Mouse (Mus musculus) kidney, postnatal 36 days (tissue): ENCODE results near the gene Gpi1.
A peak's percentile ranks its signal among the peaks of the same experiment; 100 is the strongest.
"Not testable (repeated sequence)": the region's sequence is repeated elsewhere in the genome, so short reads cannot be mapped to it uniquely, and the experiment has no call there.

Source experiments
- DNase-seq, 2 experiments: peaks; one replicate each; pipeline ENCODE4 v3.0.0; 2021 to 2022; ENCODE audit warnings: mixed read lengths in 2 of 2

The Gpi1 gene

GRCm38 (mm10) chr7:34229153-34229552, 983 bp downstream of the Gpi1 start:
- no peak for DNase-seq

GRCm38 (mm10) chr7:34228641-34229040, 1.5 kb downstream of the Gpi1 start:
- DNase-seq = peak; percentile 28 to 36

- no peak for DNase-seq
These were observed 3.3 kb downstream of the Gpi1 start for GRCm38 (mm10) chr7:34226846-34227245.

- DNase-seq = peak; percentile 47 to 56
These were observed 4.0 kb downstream of the Gpi1 start for GRCm38 (mm10) chr7:34226086-34226485.

- DNase-seq = peak in 1 of 2 experiments; percentile 48
These were observed 5.8 kb downstream of the Gpi1 start for GRCm38 (mm10) chr7:34224308-34224707.

GRCm38 (mm10) chr7:34222340-34222739, 7.8 kb downstream of the Gpi1 start:
- no peak for DNase-seq

- no peak for DNase-seq
These were observed 8.4 kb downstream of the Gpi1 start for GRCm38 (mm10) chr7:34221594-34222250.

GRCm38 (mm10) chr7:34218496-34218895, 11.6 kb downstream of the Gpi1 start:
- no peak for DNase-seq

GRCm38 (mm10) chr7:34216474-34216873, 13.7 kb downstream of the Gpi1 start:
- DNase-seq = no peak

- DNase-seq = no peak
These were observed 14.7 kb downstream of the Gpi1 start for GRCm38 (mm10) chr7:34215481-34215880.

GRCm38 (mm10) chr7:34214644-34215043, 15.5 kb downstream of the Gpi1 start:
- no peak for DNase-seq

GRCm38 (mm10) chr7:34213281-34213680, 16.9 kb downstream of the Gpi1 start:
- no peak for DNase-seq

GRCm38 (mm10) chr7:34208027-34208745, 21.9 kb downstream of the Gpi1 start:
- DNase-seq = no peak

- no peak for DNase-seq
These were observed 23.8 kb downstream of the Gpi1 start for GRCm38 (mm10) chr7:34206331-34206730.

- not testable (repeated sequence) for DNase-seq
These were observed 28.0 kb downstream of the Gpi1 start for GRCm38 (mm10) chr7:34202147-34202546.

- no peak for DNase-seq
These were observed 29.3 kb downstream of the Gpi1 start for GRCm38 (mm10) chr7:34200829-34201228.

GRCm38 (mm10) chr7:34198346-34198745, 31.8 kb downstream of the Gpi1 start:
- peak; percentile 28 to 68 for DNase-seq

- DNase-seq = peak; percentile 93 to 95
These were observed 33.7 kb downstream of the Gpi1 start, which contains the start of gene Pdcd2l for GRCm38 (mm10) chr7:34196132-34197128. Pdcd2l (minus strand) TSS chr7:34196661.

- no peak for DNase-seq
These were observed 34.5 kb downstream of the Gpi1 start for GRCm38 (mm10) chr7:34195632-34196031.

- DNase-seq = no peak
These were observed 37.3 kb downstream of the Gpi1 start for GRCm38 (mm10) chr7:34192825-34193224.

GRCm38 (mm10) chr7:34189376-34189989, 40.7 kb downstream of the Gpi1 start:
- no peak for DNase-seq

- DNase-seq = no peak
These were observed 46.3 kb downstream of the Gpi1 start for GRCm38 (mm10) chr7:34183794-34184193.

GRCm38 (mm10) chr7:34183356-34183755, 46.8 kb downstream of the Gpi1 start:
- no peak for DNase-seq
